Mouse (Mus musculus): ENCODE data around the gene Tas2r107. TPM values are rescaled to one million over a fixed set of nuclear protein-coding genes. Genes with fewer than 3 reads are reported as not detected.
"Not testable (repeated sequence)": the region's sequence is repeated elsewhere in the genome, so short reads cannot be mapped to it uniquely, and the experiment has no call there.

The Tas2r107 gene
- not detected for total RNA-seq (2021)
- long read RNA-seq, experiment 1, result 0 reads
- long read RNA-seq, experiment 2, result 0 reads

- no peak for DNase-seq
These were observed at the start of gene Tas2r107 for GRCm38 (mm10) chr6:131660049-131660448. TSS of gene Tas2r107 (minus strand) at chr6:131660149.

- no peak for DNase-seq
These were observed 30.0 kb upstream of the Tas2r107 start, which contains the start of gene Tas2r114 for GRCm38 (mm10) chr6:131689963-131690362. TSS of gene Tas2r114 (minus strand) at chr6:131690063.

DNA sequence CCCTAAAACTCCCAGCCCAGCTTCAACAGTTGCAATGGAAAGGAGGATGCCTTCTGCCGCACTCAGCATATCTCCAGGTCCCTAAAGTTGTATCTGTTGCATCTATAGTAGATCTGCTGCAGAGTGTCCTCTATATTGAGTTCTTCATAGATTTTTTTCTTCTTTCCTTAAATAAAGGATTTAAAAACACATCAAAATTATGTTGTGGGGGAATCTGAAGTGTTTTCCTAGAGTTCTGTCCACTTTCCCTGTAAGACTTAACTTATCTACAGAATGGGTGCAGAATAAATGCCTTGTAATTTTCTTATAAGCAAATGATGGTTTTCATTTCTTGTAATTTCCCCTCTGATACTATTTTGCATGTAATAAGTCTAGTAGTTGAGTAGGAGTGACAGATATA, 27.4 kb upstream of the Tas2r107 start, which contains the start of gene Tas2r105:
Tas2r105 (minus strand) TSS at position 101 of the 400 bp plus-strand sequence.
- DNase-seq, result no peak

- no peak for DNase-seq
These were observed 25.7 kb upstream of the Tas2r107 start, which contains the start of gene Tas2r104 for GRCm38 (mm10) chr6:131685644-131686043. TSS of gene Tas2r104 (minus strand) at chr6:131685744.

GRCm38 (mm10) chr6:131678786-131679185, 18.8 kb upstream of the Tas2r107 start, which contains the start of gene Tas2r106:
TSS of gene Tas2r106 (minus strand) at chr6:131678886.
- no peak for DNase-seq

GRCm38 (mm10) chr6:131630812-131631211, 29.1 kb downstream of the Tas2r107 start, which contains the start of gene Tas2r130:
TSS of gene Tas2r130 (minus strand) at chr6:131630912.
- no peak for DNase-seq

- DNase-seq, result not testable (repeated sequence)
These were observed 50.0 kb downstream of the Tas2r107 start for GRCm38 (mm10) chr6:131609956-131610355.

Other genes starting within 250 kb of the Tas2r107 start
- gene 5430401F13Rik, start 173.7 kb downstream of the Tas2r107 start, total RNA-seq (2021), result not detected
- gene Gm6619, start 173.7 kb downstream of the Tas2r107 start, total RNA-seq (2021), result not detected
- not detected for gene Tas2r130, start 29.2 kb downstream of the Tas2r107 start, total RNA-seq (2021)
- not detected for gene Tas2r106, start 18.7 kb upstream of the Tas2r107 start, total RNA-seq (2021)
- gene Tas2r104, start 25.6 kb upstream of the Tas2r107 start, total RNA-seq (2021), result not detected
- not detected for gene Tas2r105, start 27.3 kb upstream of the Tas2r107 start, total RNA-seq (2021)
- not detected for gene Tas2r114, start 29.9 kb upstream of the Tas2r107 start, total RNA-seq (2021)

All from adrenal gland, postnatal 36 days (tissue).